Mouse (Mus musculus) gastrocnemius, postnatal 25 days (tissue): ENCODE data around the gene Spag7. TPM values are rescaled to one million over a fixed set of nuclear protein-coding genes. Genes with fewer than 3 reads are reported as not detected.

ENCODE experiments used
- DNase-seq: peaks from one replicate; pipeline ENCODE4 v3.0.0; 2022
- total RNA-seq, 2 experiments: library from RNA; stranded (reverse); gene quantifications; 1 replicate in 1 of 2; 2 replicates in 1 of 2; pipeline ENCODE4 v1.2.3; 2021

Spag7 gene
- total RNA-seq, 2 experiments from 2014 or later: 81.6 to 82.3 TPM

DNA sequence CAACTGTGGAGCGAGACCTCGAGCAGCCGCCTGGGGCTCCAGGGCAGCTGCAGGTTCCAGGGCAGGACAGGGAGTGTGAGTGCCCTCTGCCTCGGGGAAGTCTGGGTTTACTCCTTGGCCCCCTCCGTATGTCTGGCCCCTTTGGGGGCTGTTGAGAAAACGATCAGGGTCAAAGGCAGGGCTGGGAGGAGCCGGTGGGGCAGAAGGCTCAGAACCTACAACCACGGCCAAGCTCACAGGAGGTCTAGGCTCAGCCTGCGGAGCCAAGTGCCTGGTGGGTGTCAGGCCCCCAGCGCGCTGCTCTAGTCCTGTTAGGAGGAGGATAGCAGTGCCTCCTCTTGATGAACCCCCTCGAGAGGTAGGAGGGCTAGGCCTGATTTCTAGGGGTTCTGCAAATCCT, 12.0 kb upstream of the Spag7 start:
- DNase-seq: no peak

DNA sequence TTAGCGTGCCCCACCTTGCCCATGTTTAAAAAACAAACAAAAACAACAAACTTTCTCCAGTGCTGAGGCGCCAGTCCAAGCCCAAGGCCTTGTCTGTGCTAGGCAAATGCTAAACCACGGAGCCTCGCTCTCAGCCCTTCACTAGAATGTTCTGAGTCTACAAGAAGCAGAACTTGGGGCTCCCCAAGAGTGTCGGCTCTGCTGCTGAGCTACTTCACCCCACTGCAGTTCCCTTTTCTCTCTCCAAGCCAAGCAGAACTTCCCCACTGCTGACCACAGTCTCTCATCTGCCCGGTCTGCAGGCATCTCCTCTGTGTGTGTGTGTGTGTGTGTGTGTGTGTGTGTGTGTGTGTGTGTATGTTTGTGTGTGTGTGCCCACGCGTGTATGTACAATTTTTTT, 10.7 kb upstream of the Spag7 start:
- no peak for DNase-seq

DNA sequence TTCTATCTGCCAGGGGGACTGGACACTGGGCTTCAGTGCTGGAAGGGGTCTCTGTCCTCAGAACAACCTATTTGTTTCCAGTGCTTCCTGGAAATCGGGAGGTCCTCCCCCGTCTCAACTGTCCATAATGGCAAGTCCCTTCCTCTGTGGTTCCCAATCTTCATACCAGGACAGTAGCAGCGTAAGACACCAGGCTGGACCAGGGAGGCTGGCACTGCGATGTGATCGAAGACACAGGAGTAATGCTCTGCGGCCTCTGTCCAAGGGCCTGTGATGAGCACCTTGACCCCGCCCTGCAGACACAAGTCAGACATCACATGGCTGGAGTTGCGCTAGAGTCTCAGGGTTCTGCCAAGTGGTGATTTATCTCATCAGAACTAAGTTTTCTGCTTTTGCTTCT, 10.1 kb upstream of the Spag7 start:
- DNase-seq: no peak

DNA sequence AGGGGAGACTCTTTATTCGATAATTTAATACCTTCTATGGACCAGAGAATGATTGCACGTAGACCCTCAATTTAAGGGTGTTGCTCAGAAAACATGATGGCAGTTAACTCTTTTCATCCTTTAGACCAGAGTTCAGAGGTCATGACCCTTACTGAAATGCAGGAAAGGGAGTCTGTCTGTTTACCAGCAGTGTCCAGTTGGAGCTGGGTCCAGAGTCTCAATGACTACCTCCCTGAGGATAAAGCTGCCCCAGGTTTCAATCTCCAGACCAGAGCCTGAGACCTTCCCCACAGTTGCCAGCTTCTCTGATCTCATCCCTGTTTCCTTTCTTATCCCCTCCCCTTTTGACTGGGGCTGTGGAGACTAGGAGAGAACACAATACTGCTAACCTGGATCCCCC, 9.4 kb upstream of the Spag7 start:
- no peak for DNase-seq

DNA sequence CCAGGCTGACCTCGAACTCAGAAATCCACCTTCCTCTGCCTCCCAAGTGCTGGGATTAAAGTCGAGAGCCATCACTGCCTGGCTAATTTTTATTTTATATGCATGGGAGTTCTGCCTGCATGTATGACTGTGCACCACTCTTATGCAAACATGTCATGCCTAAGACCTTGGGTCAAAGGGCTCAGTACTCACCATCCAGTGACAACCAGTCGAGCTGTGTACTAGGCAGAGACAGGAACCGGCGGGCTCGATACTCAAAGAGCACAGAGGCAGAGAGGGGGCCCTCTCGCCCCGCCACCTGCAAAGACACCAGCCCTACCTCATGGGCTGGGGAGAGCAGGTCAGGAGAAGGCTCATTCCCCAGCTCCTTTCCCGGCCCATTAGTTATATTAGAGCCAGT, 8.9 kb upstream of the Spag7 start:
- no peak for DNase-seq

DNA sequence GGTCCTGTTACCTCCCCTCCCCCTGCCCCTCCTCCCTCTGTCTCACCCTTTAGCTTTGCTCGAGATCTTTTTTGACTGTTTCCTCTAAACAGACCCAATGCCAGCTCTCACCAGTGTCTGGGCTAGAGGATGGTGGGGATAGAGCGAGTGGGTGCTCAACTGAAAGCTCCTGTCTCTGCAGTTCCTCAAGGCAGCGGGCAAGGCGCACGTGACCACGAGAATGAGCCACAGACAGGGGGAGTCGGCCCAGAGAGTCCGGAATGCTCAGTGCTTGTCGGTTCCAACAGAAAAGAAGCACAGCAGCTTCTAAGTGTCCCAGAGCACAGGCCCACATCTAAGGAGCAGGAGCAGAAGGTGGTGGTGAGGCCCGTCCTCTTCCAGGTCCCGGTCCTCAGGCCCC, 5.3 kb upstream of the Spag7 start:
- DNase-seq: no peak

DNA sequence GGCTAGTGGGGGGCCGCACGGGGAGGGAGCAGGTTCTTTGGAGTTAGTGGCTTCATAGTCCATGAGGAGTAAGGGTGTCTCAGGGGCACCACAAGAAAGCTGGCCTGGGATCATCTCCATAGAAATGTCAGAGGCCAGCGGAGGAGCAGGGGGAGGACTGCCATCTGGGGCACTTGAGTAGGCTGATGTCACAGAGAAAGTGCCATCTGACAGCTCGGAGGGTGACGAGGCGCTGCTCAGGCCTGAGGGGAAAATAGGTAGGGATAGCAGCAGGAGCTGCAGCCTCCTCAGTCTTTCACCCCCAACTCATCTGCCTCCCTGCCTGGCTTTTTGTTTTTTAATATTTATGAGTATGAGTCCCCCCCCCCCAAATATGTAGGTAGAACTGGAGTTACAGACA, 4.8 kb upstream of the Spag7 start:
- DNase-seq: no peak

DNA sequence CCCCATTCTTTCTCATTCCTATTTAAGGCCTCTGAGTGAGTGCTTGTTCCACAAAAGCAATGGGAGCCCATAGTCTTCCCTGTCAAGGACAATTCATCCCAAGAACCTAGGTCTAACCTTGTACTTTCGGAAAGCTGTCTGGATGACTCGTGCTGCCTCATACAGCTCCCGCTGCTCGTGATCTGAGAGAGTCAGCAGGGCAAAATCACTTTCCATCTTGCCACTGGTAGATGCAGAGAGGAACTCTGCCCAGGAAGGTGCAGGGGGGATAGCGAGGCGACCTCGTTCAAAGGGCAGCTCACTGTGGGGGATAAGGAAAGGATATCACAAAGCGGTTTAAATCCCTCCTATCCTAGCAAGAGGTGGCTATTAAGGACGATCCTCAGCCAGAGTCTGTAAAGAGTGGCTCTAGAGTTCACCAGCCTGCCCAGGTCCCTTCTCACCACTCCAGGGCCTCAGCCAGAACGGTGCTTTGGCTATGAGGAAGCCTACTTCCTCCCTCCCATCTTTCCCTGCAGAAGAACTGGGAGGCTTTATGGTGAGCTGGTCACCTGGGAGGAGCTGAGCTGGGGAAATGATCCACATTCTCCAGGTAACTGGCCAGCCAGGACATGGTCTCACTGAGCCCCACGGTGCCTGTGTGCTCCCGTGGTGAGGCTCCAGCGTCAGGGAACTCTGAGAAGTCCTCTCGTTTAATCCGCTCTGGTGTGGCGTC, 2.3 kb upstream of the Spag7 start:
- DNase-seq: no peak

DNA sequence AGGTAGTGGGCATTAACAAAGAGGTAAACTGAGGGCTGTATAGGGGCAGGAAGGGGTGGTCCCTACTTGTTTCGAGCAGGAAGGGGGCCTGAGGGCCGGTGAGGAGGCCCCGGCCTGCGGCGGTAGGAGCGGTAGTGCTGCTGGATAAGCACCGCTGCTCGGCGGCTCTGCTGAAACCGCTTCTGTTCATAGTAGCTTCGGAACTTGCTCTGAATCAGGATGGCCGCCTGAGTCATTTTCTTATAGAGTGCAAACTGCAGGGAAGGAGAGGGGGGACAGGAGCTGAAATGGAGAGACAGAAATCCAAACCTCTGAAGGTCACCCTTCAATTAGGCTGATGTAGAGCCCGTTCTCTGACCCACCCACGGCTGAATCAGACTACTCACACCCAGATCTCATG, 1.3 kb upstream of the Spag7 start:
- DNase-seq: no peak

DNA sequence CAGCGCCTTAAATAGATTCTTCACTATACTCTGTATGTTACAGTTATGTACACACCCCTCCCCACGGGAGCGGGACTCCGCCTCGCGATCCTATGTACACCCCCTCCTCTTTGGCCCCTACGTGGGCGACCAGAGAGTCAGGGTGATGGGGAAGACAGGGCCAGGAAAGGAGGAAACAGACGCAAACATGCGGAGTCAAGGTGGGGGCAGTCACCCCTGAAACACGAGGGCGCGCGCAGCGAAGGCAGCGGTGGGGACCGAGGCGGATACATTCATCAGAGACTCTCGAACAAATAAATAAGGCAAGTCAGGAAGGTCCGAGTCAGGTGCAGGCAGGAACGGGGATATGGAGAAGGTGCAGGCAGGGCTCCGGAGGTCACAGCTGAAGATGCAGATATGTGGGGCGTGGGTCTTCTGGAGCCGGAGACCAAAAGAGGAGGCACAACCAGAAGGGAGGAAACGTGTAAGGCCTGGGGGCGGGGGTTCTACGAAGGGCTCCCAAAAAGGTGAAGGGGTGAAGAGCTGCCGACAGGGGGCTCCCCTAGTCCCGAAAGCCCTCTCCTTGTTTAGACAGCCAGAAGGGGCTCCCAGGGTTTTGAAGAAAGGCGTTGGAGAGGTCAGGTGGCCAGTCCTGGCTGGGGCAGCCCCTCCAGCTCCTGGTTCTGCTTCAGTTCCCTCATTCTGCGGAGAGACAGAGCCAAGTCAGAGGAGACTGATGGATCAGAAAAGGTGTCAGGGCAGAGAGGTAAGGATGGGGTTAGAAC, 548 bp upstream of the Spag7 start:
- DNase-seq: peak; percentile 74

DNA sequence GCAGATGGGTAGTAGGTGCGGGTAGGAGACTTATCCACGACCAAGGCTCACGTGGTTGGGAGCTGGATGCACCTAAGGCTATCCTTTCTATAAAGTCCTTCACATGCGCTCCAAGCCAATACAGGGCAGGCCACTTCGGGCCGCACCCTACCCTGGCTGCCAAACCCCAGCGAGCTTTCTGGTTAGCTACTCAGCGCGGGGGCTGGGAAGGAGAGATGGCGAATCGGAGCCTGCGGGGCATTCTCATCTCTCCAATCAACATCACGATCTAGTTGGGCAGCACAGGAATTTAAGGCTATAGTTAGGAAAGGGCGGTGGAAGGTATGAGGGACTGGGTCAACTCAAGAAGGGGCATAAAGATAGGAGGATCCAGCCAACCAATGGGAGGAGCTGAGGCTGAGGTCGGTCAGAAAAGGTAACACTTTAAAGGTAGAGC, 863 bp downstream of the Spag7 start:
- peak; percentile 84 for DNase-seq

DNA sequence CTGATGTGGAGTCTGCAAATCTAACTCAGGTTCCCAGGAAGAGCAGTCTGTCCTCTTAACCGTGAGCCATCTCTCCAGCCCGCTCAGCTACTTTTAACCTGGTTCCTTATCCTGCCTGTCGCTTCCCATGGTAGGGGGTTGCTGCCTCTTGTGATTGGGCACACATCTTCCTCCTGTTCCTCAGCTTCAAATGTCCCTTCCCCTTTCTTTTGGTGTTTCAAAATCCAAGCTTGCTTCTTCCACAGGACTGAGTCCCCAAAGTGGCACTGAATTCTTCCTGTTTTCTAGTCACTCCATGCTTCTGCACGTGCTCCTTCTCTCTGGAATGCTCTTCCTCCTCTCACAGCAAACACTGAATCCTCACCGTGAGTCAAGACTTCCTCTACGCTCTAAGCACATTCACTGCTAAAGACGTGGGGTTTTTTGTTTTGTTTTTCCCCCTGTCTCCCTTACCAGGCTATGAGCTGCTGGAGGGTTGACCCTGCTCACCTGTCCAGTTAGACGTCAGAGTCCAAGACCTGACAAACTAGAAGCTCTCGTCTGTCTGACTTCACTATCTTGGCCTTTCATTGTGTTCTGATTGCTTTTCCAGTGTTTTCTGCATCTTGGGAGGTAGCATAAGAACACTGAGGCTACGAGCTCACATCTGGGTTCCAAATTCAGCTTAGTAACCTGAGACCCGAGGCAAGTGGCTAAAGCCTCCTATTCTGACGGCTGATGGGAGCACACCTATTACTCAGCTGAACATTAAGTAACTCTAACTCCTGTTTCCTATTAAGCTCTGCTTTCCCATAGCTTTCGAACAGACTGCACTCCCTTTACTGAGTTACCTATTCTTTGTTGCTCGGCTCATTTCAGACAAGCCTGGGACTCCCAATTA, 1.7 kb downstream of the Spag7 start:
- DNase-seq: no peak

DNA sequence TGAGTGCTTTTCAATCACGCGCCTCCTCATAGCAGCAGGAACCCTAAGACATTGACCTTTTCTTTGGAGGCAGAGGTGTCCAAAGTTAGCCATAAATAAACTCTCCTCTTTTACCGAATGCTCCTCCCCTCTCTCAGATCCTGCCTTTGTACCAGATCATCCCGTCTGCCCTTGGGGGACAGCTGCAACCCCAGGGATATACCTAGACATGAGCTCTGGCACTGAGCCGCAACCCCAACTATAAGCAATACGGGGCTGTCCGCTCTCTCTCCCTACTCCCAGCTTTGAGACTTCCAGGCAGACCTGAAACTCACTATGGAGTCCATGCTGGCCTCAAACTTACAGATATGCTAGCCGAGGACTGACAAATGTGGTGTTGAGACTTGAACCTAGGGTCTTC, 2.5 kb downstream of the Spag7 start:
- no peak for DNase-seq

DNA sequence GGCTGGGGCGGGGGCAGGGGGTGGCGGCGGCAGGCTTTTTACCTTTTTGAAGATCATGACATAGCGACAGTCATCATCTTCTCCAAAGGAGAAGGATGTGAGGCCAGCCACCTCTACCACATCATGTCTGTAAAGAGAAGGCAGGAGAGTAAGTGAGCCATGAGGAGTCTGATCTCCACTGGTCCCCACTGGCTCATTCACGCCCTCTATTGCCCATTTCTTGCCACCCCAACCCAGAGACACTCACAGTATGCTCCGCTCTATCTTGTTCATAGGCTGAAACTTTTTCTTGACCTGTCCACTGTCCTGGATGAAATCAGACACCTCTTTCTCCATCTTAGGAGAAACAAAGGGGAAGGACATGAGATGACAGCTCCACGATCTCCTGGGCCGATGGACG, 4.5 kb downstream of the Spag7 start:
- DNase-seq: no peak

DNA sequence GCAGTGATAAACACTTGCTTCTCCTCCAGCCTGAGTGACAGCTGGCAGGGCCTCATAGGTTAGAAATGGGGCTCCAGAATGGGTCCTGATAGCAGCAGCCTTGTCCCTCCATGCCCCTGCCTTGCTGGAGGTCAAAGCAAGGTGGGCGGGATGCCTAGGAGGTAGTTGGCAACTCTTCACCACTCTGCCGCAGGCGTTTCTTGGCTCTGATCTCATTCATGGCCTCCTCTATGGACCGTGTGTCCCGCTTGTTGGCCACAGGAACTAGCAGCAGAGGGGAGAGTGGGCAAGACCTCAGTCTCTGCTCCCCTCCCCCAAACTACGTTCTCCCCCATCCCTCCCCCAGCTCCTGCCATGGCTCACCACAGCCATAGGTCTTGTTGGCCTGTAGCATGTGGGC, 5.3 kb downstream of the Spag7 start:
- DNase-seq: peak; percentile 64

DNA sequence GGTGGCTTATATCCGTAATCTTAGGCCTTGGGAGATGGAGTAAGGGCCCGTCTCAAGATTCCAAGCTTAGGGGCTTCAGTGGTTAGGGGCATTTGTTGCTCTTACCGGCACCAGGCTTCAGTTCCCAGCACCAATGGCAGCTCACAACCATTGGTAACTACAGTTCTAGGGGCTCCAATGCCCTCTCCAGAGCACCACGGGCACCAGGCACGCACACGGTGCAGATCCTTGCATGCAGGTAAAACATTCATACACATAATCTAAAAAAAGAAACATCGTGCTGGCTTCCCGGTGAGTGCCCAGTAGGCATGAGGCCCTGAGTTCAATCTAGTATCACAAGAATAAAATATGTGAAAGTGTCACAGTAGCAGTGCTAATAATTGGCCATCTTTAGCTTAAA, 6.1 kb downstream of the Spag7 start:
- no peak for DNase-seq

DNA sequence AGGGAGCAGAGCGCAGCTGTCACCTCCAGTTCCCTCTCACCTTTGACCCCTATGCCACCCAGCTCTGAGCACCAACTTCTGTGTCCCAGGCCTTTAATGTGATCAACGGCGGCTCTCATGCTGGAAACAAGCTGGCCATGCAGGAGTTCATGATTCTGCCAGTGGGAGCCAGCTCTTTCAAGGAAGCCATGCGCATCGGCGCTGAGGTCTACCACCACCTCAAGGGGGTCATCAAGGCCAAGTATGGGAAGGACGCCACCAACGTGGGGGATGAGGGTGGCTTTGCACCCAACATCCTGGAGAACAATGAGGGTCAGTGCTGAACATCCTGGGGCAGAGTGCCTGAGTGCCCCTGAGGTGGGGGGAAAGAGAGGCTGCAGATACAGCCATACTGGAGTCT, 8.6 kb downstream of the Spag7 start:
- DNase-seq: no peak

DNA sequence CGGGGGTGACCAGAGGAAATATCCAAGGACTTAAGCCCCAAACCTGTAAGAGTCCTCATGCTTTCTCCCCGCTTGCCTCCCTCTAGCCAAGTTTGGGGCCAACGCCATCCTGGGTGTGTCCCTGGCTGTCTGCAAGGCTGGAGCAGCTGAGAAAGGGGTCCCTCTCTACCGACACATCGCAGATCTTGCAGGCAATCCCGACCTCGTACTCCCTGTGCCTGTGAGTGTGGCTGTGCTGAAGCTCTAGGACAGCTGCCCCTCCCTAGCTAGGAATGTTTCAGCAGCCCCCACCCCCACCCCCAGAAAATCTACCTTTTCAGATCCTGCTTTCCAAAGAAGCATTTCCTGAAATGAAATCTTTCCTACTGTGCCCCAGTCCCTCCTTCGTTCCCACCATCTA, 10.3 kb downstream of the Spag7 start:
- DNase-seq: no peak

DNA sequence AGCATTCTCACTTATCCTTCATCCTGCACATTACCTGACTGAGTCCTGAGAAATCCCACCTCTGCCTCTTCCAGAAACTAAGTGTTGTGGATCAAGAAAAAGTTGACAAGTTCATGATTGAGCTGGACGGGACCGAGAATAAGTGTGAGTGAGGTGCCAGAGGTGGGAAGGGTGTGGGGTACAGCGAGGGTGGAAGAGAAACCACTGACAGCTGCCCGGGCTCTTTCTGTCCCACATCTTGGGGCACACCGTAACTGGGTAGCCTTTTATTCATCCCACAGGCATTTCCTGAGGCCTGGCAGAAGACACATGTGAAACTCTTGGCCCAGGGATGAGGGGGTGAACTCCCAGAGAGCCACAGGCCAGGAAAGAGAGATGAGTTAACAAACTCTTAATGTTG, 10.7 kb downstream of the Spag7 start:
- DNase-seq: no peak

DNA sequence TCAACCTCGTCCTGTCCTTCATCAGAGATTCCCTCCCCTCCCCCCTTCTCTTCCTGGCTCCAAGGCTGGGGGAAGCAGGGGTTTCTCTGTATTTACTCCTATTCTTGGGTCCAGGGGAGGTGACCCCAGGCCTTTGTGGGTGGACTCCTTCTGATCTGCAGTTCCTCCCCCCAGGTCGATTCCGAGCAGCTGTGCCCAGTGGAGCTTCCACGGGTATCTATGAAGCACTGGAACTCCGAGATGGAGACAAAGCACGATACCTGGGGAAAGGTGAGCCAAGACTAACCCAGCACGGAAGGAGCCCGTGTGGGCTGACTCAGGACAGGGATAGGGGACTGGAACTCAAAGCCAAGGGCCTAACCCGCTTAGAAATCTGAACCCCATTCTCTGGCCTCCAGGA, 11.2 kb downstream of the Spag7 start:
- no peak for DNase-seq

DNA sequence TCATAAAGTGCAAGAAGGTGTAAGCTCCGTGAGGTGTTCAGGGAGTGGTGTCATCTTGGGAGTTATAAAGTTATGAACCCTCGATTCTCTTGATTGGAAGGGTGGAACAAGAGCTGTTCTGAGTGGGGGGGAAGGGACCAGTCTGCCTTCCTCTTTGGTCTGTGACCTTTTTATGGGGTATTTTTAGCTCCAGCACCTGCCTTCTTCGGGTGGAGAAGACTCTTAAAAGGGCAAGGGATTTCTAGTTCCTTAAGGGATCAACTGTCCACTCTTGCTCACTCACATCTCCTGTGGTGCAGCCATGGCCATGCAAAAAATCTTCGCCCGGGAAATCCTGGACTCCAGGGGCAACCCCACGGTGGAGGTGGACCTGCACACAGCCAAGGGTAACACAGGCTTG, 11.6 kb downstream of the Spag7 start:
- peak; percentile 57 for DNase-seq

DNA sequence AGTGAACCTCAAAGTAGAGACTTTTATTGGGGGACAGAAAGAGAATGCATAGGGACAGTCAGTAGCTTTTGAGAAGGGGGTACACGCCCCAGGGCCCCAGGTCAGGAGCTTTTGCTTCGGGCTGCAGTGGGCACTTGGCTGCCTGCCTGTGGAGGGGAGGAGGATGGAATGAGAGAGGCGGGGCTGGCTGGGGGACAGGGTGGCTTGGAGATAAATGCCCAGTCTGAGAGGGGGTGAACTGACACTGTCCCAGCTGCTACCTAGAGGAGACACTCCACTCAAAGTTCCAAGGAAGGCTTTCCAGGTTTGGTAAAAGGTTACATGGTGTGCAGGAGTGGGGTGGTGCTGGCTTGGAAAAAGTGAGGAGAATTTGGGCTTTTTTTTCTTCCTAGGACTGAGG, 12.3 kb downstream of the Spag7 start, which contains the start of gene Eno3:
Eno3 (plus strand) TSS at position 239 of the 400 bp plus-strand sequence.
- DNase-seq: peak; percentile 79

DNA sequence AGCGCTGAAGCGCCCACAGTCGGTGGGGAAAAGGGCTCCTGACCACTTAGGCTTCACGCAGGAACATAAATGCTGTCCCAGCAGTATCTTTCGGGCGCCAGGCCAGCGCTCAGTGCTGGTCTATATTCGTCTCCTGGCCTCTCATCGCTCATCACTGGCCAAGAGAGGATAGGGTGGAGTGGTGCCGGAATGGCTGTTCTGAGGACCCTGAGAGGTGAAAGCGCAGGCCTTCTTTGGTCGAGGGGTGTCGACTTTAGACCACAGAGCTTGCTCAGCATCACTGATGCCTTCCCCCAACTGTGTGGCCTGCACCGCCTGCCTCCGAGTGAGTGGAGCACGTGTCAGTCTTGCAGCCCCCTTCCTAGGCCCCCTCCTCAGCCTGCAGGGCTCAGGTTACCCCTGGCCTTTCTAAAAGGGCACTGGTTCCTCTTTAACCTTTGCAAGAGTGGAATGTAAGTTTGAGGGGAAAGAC, 12.7 kb downstream of the Spag7 start:
- peak; percentile 86 for DNase-seq
